Mouse (Mus musculus): ENCODE results near the gene Vmn1r188. TPM values are rescaled to one million over a fixed set of nuclear protein-coding genes. Genes with fewer than 3 reads are reported as not detected.
A peak's percentile ranks its signal among the peaks of the same experiment; 100 is the strongest.
"Not testable (repeated sequence)": the region's sequence is repeated elsewhere in the genome, so short reads cannot be mapped to it uniquely, and the experiment has no call there.

The Vmn1r188 gene
- polyA plus RNA-seq, 1 experiment from 2014 or later, result not detected

GRCm38 (mm10) chr13:22051523-22051859 is 32.7 kb upstream of the Vmn1r188 start:
- 7% methylated on average over 5 of the region's 5 CpGs for WGBS
- no peak for ATAC-seq (ENCODE audit: insufficient number of reproducible peaks, low FRiP score, low TSS enrichment, low read depth)
- Histone ChIP-seq H3K4me3 (replicated peaks) (peak overlapping the region; percentile 57), H3K4me1 (peaks cover 6% of the 10 kb centered on the region; the same call in 1 of the 2 replicates), H3K9ac (peak overlapping the region; percentile 48; the same call in 1 of the 2 replicates), H3K4me2 (replicated peaks) (peak overlapping the region; percentile 67), H3K27me3 (no peaks in the 10 kb centered on the region), H3K36me3 (no peaks in the 10 kb centered on the region), H3K27ac (replicated peaks) (peak overlapping the region; percentile 92), H3K9me3 (replicated peaks) (no peaks in the 10 kb centered on the region)

GRCm38 (mm10) chr13:22053754-22054153 is 30.5 kb upstream of the Vmn1r188 start:
- no peak overlapping the region for H3K9ac ChIP-seq
- 89% methylated on average over 1 of the region's 1 CpGs for WGBS
- peaks cover 6% of the 10 kb centered on the region; the same call in 1 of the 2 replicates for H3K4me1 ChIP-seq
- no peaks in the 10 kb centered on the region for H3K27me3 ChIP-seq
- no peaks in the 10 kb centered on the region for H3K36me3 ChIP-seq
- ATAC-seq (ENCODE audit: insufficient number of reproducible peaks, low FRiP score, low TSS enrichment, low read depth), result no peak
- H3K9me3 ChIP-seq (replicated peaks), result no peaks in the 10 kb centered on the region
- H3K4me2 ChIP-seq (replicated peaks), result no peak overlapping the region
- H3K4me3 ChIP-seq (replicated peaks), result no peak overlapping the region
- H3K27ac ChIP-seq (replicated peaks), result no peak overlapping the region

- no peaks in the 10 kb centered on the region for H3K9me3 ChIP-seq (replicated peaks)
- H3K4me2 ChIP-seq (replicated peaks), result no peak overlapping the region
- no peaks in the 10 kb centered on the region for H3K36me3 ChIP-seq
- H3K4me1 ChIP-seq, result no peaks in the 10 kb centered on the region
- no peaks in the 10 kb centered on the region for H3K27me3 ChIP-seq
- 70% methylated on average over 1 of the region's 1 CpGs for WGBS
- H3K27ac ChIP-seq (replicated peaks), result no peak overlapping the region
- no peak for ATAC-seq (ENCODE audit: insufficient number of reproducible peaks, low FRiP score, low TSS enrichment, low read depth)
- H3K9ac ChIP-seq, result no peak overlapping the region
- H3K4me3 ChIP-seq (replicated peaks), result no peak overlapping the region
Measured at GRCm38 (mm10) chr13:22061422-22061821, 22.8 kb upstream of the Vmn1r188 start.

DNA sequence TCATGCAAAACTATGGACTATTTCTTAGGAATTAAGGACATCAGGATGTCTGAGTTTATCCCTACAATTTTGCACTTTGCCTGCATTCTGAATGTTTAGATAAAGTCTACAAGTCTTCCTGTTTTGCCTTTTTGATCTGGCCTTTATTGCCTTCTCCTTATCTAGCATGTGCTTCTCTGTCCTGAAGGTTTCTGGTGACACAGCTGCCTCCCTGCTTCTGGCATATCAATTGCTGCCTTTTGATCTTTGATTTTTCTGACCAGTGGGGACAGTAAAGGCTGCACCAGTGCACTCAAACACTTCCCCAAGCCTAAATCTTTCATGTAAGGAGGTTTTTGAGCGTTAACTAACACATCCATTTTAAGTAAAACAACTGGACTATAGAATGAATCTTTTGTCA is 20.8 kb upstream of the Vmn1r188 start:
- Histone ChIP-seq H3K9me3 (replicated peaks) (no peaks in the 10 kb centered on the region), H3K4me3 (replicated peaks) (no peak overlapping the region), H3K36me3 (no peaks in the 10 kb centered on the region), H3K4me1 (no peaks in the 10 kb centered on the region), H3K9ac (no peak overlapping the region), H3K27ac (replicated peaks) (no peak overlapping the region), H3K4me2 (replicated peaks) (no peak overlapping the region), H3K27me3 (no peaks in the 10 kb centered on the region)
- 59% methylated on average over 1 of the region's 1 CpGs for WGBS
- ATAC-seq (ENCODE audit: insufficient number of reproducible peaks, low FRiP score, low TSS enrichment, low read depth), result no peak

GRCm38 (mm10) chr13:22105724-22106123 is 21.5 kb downstream of the Vmn1r188 start, which contains the start of gene Vmn1r189:
TSS of gene Vmn1r189 (minus strand) at chr13:22105824.
- H3K27ac ChIP-seq (replicated peaks); H3K4me3 ChIP-seq (replicated peaks); H3K9me3 ChIP-seq (replicated peaks); ATAC-seq (ENCODE audit: insufficient number of reproducible peaks, low FRiP score, low TSS enrichment, low read depth); H3K27me3 ChIP-seq; H3K9ac ChIP-seq; H3K36me3 ChIP-seq; H3K4me1 ChIP-seq; H3K4me2 ChIP-seq (replicated peaks): not testable (repeated sequence)
- 82% methylated on average over 2 of the region's 2 CpGs for WGBS

DNA sequence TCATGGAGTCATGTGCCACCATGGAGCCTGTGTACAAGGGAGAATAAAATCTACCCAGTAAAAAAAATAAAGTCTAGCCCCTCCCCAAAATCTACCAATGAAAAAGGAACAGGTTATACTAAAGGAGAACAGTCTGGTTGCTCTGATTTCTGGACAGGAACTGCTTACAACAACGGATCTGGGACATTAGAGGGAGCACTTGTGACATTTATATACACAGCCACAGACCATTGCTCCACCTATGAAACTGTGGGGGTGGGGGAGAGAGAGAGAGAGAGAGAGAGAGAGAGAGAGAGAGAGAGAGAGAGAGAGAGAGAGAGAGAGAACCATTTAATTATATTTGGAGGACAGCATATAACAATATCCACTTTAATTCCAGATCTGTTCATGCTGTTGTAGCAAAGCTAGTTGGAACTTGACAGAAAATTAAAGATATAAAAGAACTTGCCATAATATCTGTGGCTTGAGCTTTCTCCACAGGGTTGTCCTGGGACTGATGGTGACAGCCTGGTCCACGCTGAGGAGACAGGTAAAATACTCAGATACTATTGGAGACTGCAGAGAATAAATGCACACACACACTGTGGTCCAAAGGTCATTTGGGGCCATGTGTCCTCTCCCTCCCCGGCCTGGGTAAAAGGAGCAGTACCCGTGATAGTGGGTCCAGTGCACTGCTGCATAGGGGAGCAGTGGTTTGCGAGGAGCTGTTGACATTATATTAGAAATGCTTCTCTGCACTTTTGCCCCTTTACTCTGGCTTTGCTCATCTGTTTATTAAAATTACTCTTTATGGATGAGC is 52.5 kb downstream of the Vmn1r188 start:
- WGBS, result 65% methylated on average over 5 of the region's 5 CpGs
- not testable (repeated sequence) for H3K36me3 ChIP-seq

More for the DNA sequence above, 52.5 kb downstream of the Vmn1r188 start:
- not testable (repeated sequence) for H3K9ac ChIP-seq; H3K4me3 ChIP-seq (replicated peaks); ATAC-seq (ENCODE audit: insufficient number of reproducible peaks, low FRiP score, low TSS enrichment, low read depth); H3K4me1 ChIP-seq; H3K4me2 ChIP-seq (replicated peaks); H3K9me3 ChIP-seq (replicated peaks); H3K27ac ChIP-seq (replicated peaks); H3K27me3 ChIP-seq

Small RNAs within 50 kb of the gene (microRNA-seq; reads per million reads assigned to microRNA genes)
- not detected for gene Gm26300 (ENCODE audit: borderline number of aligned reads)
- gene Gm44390 (ENCODE audit: borderline number of aligned reads), result not detected
- not detected for gene Gm44486 (ENCODE audit: borderline number of aligned reads)

Other genes starting within 250 kb of the Vmn1r188 start
- gene Zfp184, start 139.3 kb upstream of the Vmn1r188 start, polyA plus RNA-seq (2015; fragmentation: Nextera tagmentation; extraction: Ambion mirVana), result 7.7 and 9.0 TPM in 2 replicates
- 0.29 TPM in 2 replicates for gene Pom121l2, start 103.2 kb upstream of the Vmn1r188 start, polyA plus RNA-seq (2015; fragmentation: Nextera tagmentation; extraction: Ambion mirVana)
- gene Prss16, start 74.7 kb upstream of the Vmn1r188 start, polyA plus RNA-seq (2015; fragmentation: Nextera tagmentation; extraction: Ambion mirVana), result 1.2 and 1.8 TPM in 2 replicates
- 2.8 and 17.2 TPM in 2 replicates for gene Hist1h2ah, start 48.9 kb upstream of the Vmn1r188 start, polyA plus RNA-seq (2015; fragmentation: Nextera tagmentation; extraction: Ambion mirVana)
- gene Hist1h2bk, start 48.6 kb upstream of the Vmn1r188 start, polyA plus RNA-seq (2015; fragmentation: Nextera tagmentation; extraction: Ambion mirVana), result 3.1 and 4.0 TPM in 2 replicates
- gene Hist1h4i, start 43.1 kb upstream of the Vmn1r188 start, polyA plus RNA-seq (2015; fragmentation: Nextera tagmentation; extraction: Ambion mirVana), result 17.5 and 20.6 TPM in 2 replicates
- gene Hist1h2ag, start 41.5 kb upstream of the Vmn1r188 start, polyA plus RNA-seq (2015; fragmentation: Nextera tagmentation; extraction: Ambion mirVana), result 33.6 and 33.8 TPM in 2 replicates
- gene Hist1h2bj, start 41.2 kb upstream of the Vmn1r188 start, polyA plus RNA-seq (2015; fragmentation: Nextera tagmentation; extraction: Ambion mirVana), result 5.7 and 6.9 TPM in 2 replicates
- not detected in 2 replicates for gene Vmn1r189, start 21.4 kb downstream of the Vmn1r188 start, polyA plus RNA-seq (2015; fragmentation: Nextera tagmentation; extraction: Ambion mirVana)
- not detected in 2 replicates for gene Vmn1r191, start 99.5 kb downstream of the Vmn1r188 start, polyA plus RNA-seq (2015; fragmentation: Nextera tagmentation; extraction: Ambion mirVana)
- gene Vmn1r192, start 106.7 kb downstream of the Vmn1r188 start, polyA plus RNA-seq (2015; fragmentation: Nextera tagmentation; extraction: Ambion mirVana), result not detected in 2 replicates
- gene Vmn1r193, start 138.7 kb downstream of the Vmn1r188 start, polyA plus RNA-seq (2015; fragmentation: Nextera tagmentation; extraction: Ambion mirVana), result not detected in 2 replicates
- not detected in 2 replicates for gene Vmn1r194, start 159.8 kb downstream of the Vmn1r188 start, polyA plus RNA-seq (2015; fragmentation: Nextera tagmentation; extraction: Ambion mirVana)
- not detected in 2 replicates for gene Vmn1r195, start 186.1 kb downstream of the Vmn1r188 start, polyA plus RNA-seq (2015; fragmentation: Nextera tagmentation; extraction: Ambion mirVana)
- 0.07 TPM in 2 replicates for gene Vmn1r196, start 205.5 kb downstream of the Vmn1r188 start, polyA plus RNA-seq (2015; fragmentation: Nextera tagmentation; extraction: Ambion mirVana)
- gene Vmn1r197, start 240.1 kb downstream of the Vmn1r188 start, polyA plus RNA-seq (2015; fragmentation: Nextera tagmentation; extraction: Ambion mirVana), result not detected in 2 replicates

Data from embryonic facial prominence, embryonic 15.5 days (tissue).